Mouse (Mus musculus) yolk sac, embryonic 10.5 days (tissue): ENCODE results near the gene Scaf11.
A peak's percentile ranks its signal among the peaks of the same experiment; 100 is the strongest.
"Not testable (repeated sequence)": the region's sequence is repeated elsewhere in the genome, so short reads cannot be mapped to it uniquely, and the experiment has no call there.

Source experiments
- DNase-seq: peaks from one replicate; pipeline ENCODE4 v3.0.0-alpha.2; 2017; ENCODE audit warnings: low spot score

Gene Scaf11

GRCm38 (mm10) chr15:96460730-96461540, at the start of gene Scaf11:
Gene Scaf11 (minus strand): TSS chr15:96460843.
- DNase-seq: peak; percentile 96

- DNase-seq: peak; percentile 36
Observed at GRCm38 (mm10) chr15:96507097-96507840, 46.6 kb upstream of the Scaf11 start.

GRCm38 (mm10) chr15:96497646-96498045, 37.0 kb upstream of the Scaf11 start:
- DNase-seq: no peak

GRCm38 (mm10) chr15:96494279-96494678, 33.6 kb upstream of the Scaf11 start:
- peak; percentile 21 for DNase-seq

- no peak for DNase-seq
Observed at GRCm38 (mm10) chr15:96493573-96493972, 32.9 kb upstream of the Scaf11 start.

GRCm38 (mm10) chr15:96492919-96493318, 32.3 kb upstream of the Scaf11 start:
- not testable (repeated sequence) for DNase-seq

GRCm38 (mm10) chr15:96491861-96492641, 31.4 kb upstream of the Scaf11 start:
- DNase-seq: peak; percentile 59

GRCm38 (mm10) chr15:96491421-96491820, 30.8 kb upstream of the Scaf11 start:
- DNase-seq: peak; percentile 76

GRCm38 (mm10) chr15:96490123-96490522, 29.5 kb upstream of the Scaf11 start:
- no peak for DNase-seq

GRCm38 (mm10) chr15:96488941-96489786, 28.5 kb upstream of the Scaf11 start:
- DNase-seq: peak; percentile 45

- DNase-seq: no peak
Observed at GRCm38 (mm10) chr15:96487066-96487698, 26.5 kb upstream of the Scaf11 start.

- DNase-seq: no peak
Observed at GRCm38 (mm10) chr15:96480822-96481221, 20.2 kb upstream of the Scaf11 start.

GRCm38 (mm10) chr15:96478006-96478405, 17.4 kb upstream of the Scaf11 start:
- DNase-seq: no peak

- peak; percentile 83 for DNase-seq
Observed at GRCm38 (mm10) chr15:96476359-96476758, 15.7 kb upstream of the Scaf11 start.

GRCm38 (mm10) chr15:96475571-96475972, 14.9 kb upstream of the Scaf11 start:
- peak; percentile 35 for DNase-seq

- peak; percentile 48 for DNase-seq
Observed at GRCm38 (mm10) chr15:96474325-96474955, 13.8 kb upstream of the Scaf11 start.

GRCm38 (mm10) chr15:96473920-96474319, 13.3 kb upstream of the Scaf11 start:
- no peak for DNase-seq

- DNase-seq: no peak
Observed at GRCm38 (mm10) chr15:96468316-96468715, 7.7 kb upstream of the Scaf11 start.

GRCm38 (mm10) chr15:96467844-96468243, 7.2 kb upstream of the Scaf11 start:
- no peak for DNase-seq

GRCm38 (mm10) chr15:96466362-96466903, 5.8 kb upstream of the Scaf11 start:
- no peak for DNase-seq
